Mouse (Mus musculus): Measurements from ENCODE around the gene Uck2. TPM values are rescaled to one million over a fixed set of nuclear protein-coding genes. Genes with fewer than 3 reads are reported as not detected.
A peak's percentile ranks its signal among the peaks of the same experiment; 100 is the strongest.

Uck2 gene
- 78.3 and 83.2 TPM in 2 replicates for polyA plus RNA-seq (2015; fragmentation: Nextera tagmentation; extraction: Ambion mirVana)

DNA sequence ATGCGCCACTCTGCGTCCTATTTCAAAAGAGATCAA lies at the start of gene Uck2:
Gene Uck2 (minus strand): TSS at position 1 of the 36 bp plus-strand sequence.
- Histone ChIP-seq H3K4me3 (peak within 1 kb of the TSS; percentile 87), H3K27me3 (peaks cover 6% of the 10 kb centered on the region; the same call in 1 of the 2 replicates), H3K9ac (peak within 1 kb of the TSS; percentile 91), H3K9me3 (no peaks in the 10 kb centered on the region), H3K4me1 (peaks cover 24% of the 10 kb centered on the region), H3K4me2 (replicated peaks) (peak within 1 kb of the TSS; percentile 78), H3K27ac (peak within 1 kb of the TSS; percentile 94), H3K36me3 (peaks cover 2% of the 10 kb centered on the region; the same call in 1 of the 2 replicates)
- WGBS: 0% methylated on average over 2 of the region's 2 CpGs
- no peak for ATAC-seq (ENCODE audit: low FRiP score, low read depth)

DNA sequence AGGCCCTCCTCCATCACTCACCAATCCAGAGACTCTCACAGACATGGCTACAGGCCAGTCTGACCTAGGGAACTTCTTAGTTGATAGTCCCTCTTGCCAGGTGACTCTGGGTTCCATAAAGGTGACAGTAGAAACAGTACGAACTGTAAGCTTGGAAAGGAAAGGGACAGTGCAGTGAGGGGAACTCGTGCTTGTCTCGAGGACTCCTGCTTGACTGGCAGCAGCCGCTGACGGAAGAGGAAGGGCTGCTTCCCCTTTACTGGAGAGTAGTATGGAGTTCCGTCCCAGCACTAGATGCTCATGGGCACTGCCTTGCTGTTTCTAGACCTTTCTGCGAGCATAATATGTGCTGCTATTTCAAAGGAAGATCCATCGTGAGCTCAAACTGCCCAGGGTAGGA lies 46.0 kb upstream of the Uck2 start:
- H3K27ac ChIP-seq: no peak overlapping the region
- 93% methylated on average over 8 of the region's 8 CpGs for WGBS
- no peak overlapping the region for H3K4me3 ChIP-seq
- ATAC-seq (ENCODE audit: low FRiP score, low read depth): no peak
- H3K4me1 ChIP-seq: no peaks in the 10 kb centered on the region
- H3K9me3 ChIP-seq: no peaks in the 10 kb centered on the region
- peaks cover 62% of the 10 kb centered on the region for H3K36me3 ChIP-seq
- no peak overlapping the region for H3K9ac ChIP-seq
- no peaks in the 10 kb centered on the region for H3K27me3 ChIP-seq
- no peak overlapping the region for H3K4me2 ChIP-seq (replicated peaks)

DNA sequence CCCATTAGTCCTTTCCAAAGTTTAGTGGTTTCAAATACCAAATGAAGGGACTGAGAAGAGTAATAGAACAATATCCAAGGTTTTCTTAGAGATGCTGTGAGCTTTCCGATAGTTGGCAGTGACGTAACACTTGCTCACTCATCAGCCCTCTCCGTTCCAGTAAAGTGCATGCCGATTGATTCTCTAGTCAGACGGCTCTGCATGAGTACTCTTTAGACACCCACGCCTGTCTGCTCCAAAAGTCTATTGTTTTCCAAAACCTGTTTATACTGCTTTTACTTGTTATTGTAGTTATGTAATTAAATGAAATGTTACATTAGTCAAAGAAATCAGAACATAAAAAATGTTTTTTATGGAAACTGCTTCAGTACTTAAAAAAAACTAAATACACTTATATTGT lies 43.7 kb upstream of the Uck2 start:
- H3K4me1 ChIP-seq: no peaks in the 10 kb centered on the region
- H3K27me3 ChIP-seq: no peaks in the 10 kb centered on the region
- H3K9ac ChIP-seq: no peak overlapping the region
- H3K4me3 ChIP-seq: no peak overlapping the region
- H3K36me3 ChIP-seq: peaks cover 73% of the 10 kb centered on the region
- no peak for ATAC-seq (ENCODE audit: low FRiP score, low read depth)
- H3K27ac ChIP-seq: no peak overlapping the region
- no peak overlapping the region for H3K4me2 ChIP-seq (replicated peaks)
- no peaks in the 10 kb centered on the region for H3K9me3 ChIP-seq
- 90% methylated on average over 6 of the region's 6 CpGs for WGBS

DNA sequence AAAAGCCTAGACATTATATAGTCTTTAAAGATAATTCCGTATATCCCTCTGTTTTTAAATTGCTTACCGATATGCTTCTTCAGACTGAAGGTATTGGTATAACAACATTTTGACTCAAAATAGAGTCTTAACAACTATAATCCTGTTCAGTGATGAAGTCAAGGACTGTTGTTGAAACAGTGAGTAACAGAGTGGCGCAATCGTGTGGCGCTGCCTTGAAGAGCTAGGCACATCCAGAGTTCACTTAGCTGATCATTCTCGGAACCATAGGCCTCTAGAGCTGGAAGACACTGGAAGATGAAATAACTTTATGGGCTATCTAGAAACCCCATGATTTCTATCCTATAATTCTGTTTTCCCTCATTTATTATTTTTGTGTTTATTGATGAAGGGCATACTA lies 36.6 kb upstream of the Uck2 start:
- Histone ChIP-seq H3K27ac (no peak overlapping the region), H3K4me1 (no peaks in the 10 kb centered on the region), H3K9me3 (no peaks in the 10 kb centered on the region), H3K4me3 (no peak overlapping the region), H3K36me3 (peaks cover 83% of the 10 kb centered on the region), H3K4me2 (replicated peaks) (no peak overlapping the region), H3K9ac (no peak overlapping the region), H3K27me3 (no peaks in the 10 kb centered on the region)
- WGBS: 97% methylated on average over 6 of the region's 6 CpGs
- no peak for ATAC-seq (ENCODE audit: low FRiP score, low read depth)

DNA sequence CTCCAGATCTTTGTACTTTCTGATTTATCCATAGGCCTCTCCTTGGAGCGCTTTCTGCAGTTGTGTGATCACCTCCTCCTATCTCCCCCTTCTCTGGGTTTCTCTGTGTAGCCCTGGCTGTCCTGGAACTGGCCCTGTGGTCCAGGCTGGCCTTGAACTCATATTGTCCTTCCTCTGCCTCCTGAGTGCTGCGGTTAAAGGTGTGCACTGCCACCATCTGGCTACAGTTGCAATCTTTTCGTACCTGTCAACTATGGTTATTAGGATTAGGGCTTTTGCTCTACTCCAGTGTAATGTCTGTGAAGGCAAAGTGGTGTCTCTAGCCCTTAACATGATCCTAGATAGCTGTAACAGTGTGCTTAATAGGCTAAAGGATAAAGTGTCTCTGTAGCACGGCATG lies 28.1 kb upstream of the Uck2 start:
- Histone ChIP-seq H3K27me3 (no peaks in the 10 kb centered on the region), H3K4me3 (no peak overlapping the region), H3K9ac (no peak overlapping the region), H3K36me3 (peaks cover 40% of the 10 kb centered on the region), H3K9me3 (no peaks in the 10 kb centered on the region), H3K27ac (no peak overlapping the region), H3K4me2 (replicated peaks) (no peak overlapping the region), H3K4me1 (peaks cover 4% of the 10 kb centered on the region; the same call in 1 of the 2 replicates)
- 84% methylated on average over 4 of the region's 4 CpGs for WGBS
- ATAC-seq (ENCODE audit: low FRiP score, low read depth): no peak

DNA sequence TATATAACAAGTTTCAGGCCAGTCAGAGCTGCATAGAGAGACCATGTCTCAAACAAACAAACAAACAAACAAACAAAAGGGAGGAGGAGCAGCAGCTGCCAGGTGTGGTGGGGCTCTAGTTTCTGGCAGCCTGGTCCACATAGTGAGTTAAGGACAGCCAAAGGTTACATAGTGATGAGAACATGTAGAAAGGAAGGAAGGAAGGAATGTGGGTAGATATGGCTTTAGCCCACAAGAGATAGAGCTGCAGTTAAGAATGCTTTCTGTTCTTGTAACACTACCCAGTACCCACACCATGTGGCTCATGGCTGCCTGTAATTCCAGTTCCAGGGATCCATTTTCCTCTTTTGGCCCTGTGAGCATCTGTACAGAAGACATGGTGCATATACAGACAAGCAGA lies 27.2 kb upstream of the Uck2 start:
- Histone ChIP-seq H3K27me3 (no peaks in the 10 kb centered on the region), H3K4me1 (peaks cover 8% of the 10 kb centered on the region; the same call in 1 of the 2 replicates), H3K9ac (no peak overlapping the region), H3K4me3 (no peak overlapping the region), H3K27ac (no peak overlapping the region), H3K36me3 (peaks cover 33% of the 10 kb centered on the region), H3K9me3 (no peaks in the 10 kb centered on the region), H3K4me2 (replicated peaks) (no peak overlapping the region)
- no peak for ATAC-seq (ENCODE audit: low FRiP score, low read depth)

DNA sequence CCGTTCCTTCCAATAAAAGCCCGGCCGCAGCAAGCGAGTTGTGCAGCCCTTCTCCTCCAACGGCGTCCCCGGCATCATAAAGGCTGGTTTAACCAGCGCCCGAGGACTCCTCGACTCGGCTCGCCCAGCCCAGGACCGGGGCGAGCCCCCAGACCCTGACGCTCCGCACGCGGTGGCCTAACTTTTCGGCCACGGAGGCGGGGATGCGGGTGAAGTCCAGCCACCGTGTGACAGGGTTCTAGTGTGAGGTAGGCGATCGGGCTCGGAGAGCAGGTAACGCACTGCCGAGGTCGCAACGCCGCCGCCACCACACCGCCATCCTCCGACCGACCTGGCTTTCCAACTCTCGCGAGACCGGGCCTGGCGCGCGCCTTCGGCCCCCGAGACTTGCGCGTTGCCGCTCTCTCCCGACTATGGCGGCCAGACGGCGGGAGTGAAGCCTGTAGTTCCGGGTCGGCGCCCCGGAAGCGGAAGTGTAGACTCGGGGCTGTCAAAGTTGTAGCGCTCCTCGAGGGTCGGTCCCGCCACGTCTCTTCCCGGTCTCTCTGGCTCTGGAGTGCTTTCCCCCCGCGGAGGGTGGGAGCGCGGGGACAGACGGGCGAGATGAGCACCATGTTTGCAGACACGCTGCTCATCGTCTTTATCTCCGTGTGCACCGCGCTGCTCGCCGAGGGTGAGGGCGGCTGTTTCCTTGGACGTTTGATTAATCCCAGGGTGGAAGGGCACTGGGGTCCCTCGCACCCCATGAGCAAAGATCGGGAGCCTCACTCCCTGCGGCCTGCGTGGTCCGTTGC lies 23.3 kb upstream of the Uck2 start, which contains the start of gene Tmco1:
Gene Tmco1 (plus strand): TSS at position 118 of the 794 bp plus-strand sequence.
- Histone ChIP-seq H3K4me3 (peak within 1 kb of the TSS; percentile 79), H3K9ac (peak within 1 kb of the TSS; percentile 94), H3K4me2 (replicated peaks) (peak within 1 kb of the TSS; percentile 85), H3K4me1 (peaks cover 8% of the 10 kb centered on the region; the same call in 1 of the 2 replicates), H3K36me3 (peaks cover 16% of the 10 kb centered on the region), H3K9me3 (no peaks in the 10 kb centered on the region), H3K27ac (peak within 1 kb of the TSS; percentile 95), H3K27me3 (no peaks in the 10 kb centered on the region)
- under 1% methylated on average over 78 of the region's 82 CpGs for WGBS
- peak; percentile 97 for ATAC-seq (ENCODE audit: low FRiP score, low read depth)

DNA sequence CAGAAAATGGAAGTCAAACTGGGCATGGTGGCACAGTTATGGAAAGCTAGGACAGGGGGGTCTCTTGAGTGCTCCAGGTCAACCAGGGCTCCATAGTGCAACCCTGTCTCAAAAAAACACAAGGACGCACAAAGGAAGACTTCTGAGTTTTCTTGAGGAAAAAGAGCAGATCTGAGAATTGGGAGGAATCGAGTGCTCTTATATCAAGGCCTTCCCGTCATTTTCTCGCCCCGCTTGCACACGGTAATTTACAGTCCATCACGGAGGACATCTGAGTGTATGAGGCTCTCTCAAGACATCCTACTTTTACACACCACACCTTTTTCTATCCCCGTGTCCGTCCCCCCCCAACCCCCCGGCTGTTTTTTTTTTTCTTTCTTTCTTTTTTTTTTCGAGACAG lies 22.6 kb upstream of the Uck2 start:
- H3K4me1 ChIP-seq: peaks cover 8% of the 10 kb centered on the region; the same call in 1 of the 2 replicates
- H3K4me2 ChIP-seq (replicated peaks): peak overlapping the region; percentile 85
- no peaks in the 10 kb centered on the region for H3K9me3 ChIP-seq
- WGBS: 61% methylated on average over 11 of the region's 11 CpGs
- H3K4me3 ChIP-seq: peak overlapping the region; percentile 79
- no peak overlapping the region for H3K27ac ChIP-seq
- no peaks in the 10 kb centered on the region for H3K27me3 ChIP-seq
- H3K9ac ChIP-seq: peak overlapping the region; percentile 94
- ATAC-seq (ENCODE audit: low FRiP score, low read depth): no peak
- H3K36me3 ChIP-seq: peaks cover 10% of the 10 kb centered on the region

DNA sequence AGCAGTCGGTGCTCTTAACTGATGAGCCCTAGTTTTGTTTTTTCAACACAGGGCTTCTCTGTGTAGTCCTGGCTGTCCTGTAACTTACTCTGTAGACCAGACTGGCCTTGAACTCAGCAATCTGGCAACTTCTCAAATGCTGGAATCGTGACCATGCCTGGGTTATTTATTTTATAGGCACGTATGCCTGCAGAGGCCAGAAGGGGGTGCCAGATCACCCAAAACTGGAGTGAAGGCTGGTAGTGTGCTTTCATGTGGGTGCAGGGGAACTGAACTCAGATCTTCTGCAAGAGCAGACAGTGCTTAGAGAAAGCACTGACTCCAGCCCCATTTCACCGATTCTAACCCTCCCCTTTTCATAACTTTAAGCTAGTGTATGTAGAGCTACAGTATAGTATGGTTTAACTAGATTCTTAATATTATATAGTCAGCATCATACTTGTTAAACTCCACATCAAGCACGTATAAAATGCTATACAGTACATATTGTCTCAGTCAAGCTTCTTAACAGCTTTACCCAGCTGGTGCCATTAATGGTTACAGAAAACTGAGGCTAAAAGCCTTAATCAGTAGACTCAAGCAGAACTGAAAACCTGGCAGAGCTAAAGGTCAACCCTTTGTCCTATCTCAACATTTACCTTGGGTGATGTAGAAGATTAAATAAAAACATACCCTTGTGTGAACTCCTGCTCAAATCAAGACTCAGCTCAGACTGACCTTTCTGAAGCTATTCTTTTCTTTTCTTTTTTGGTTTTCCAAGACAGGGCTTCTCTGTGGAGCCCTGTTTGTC lies 21.5 kb upstream of the Uck2 start:
- no peaks in the 10 kb centered on the region for H3K27me3 ChIP-seq
- ATAC-seq (ENCODE audit: low FRiP score, low read depth): no peak
- peaks cover 8% of the 10 kb centered on the region; the same call in 1 of the 2 replicates for H3K4me1 ChIP-seq
- H3K9me3 ChIP-seq: no peaks in the 10 kb centered on the region
- no peak overlapping the region for H3K4me3 ChIP-seq
- H3K4me2 ChIP-seq (replicated peaks): no peak overlapping the region
- no peak overlapping the region for H3K27ac ChIP-seq
- 69% methylated on average over 5 of the region's 5 CpGs for WGBS
- no peak overlapping the region for H3K9ac ChIP-seq
- H3K36me3 ChIP-seq: peaks cover 4% of the 10 kb centered on the region

DNA sequence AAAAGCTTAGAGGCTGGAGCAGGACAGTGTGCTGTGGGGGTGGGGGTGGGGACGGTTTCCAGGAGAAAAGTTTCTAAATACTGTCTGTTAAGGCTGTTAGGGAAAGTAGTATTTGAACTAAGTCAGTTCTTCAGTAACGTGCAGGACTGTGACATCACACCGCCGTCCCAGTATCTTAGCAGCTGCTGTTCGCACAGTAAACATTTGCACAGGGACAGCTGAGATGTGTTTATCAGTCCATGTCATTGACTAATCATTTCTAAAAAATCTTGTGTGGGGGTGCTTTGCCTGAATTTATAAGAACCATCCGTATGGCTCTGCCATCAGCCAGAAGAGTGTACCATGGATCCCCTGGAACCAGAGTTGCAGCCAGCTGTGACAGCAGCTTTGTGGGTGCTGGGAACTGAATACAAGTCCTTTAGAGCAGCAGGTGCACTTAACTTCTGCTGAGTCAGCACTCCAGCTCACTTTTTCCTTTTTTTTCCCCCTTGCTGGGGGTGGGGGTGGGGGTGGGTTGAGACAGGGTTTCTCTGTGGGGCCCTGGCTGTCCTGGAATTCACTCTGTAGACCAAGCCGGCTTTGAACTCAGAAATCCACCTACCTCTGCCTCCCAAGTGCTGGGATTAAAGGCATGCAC lies 20.5 kb upstream of the Uck2 start:
- peaks cover 8% of the 10 kb centered on the region; the same call in 1 of the 2 replicates for H3K4me1 ChIP-seq
- H3K4me2 ChIP-seq (replicated peaks): no peak overlapping the region
- no peak overlapping the region for H3K27ac ChIP-seq
- ATAC-seq (ENCODE audit: low FRiP score, low read depth): no peak
- no peaks in the 10 kb centered on the region for H3K27me3 ChIP-seq
- H3K36me3 ChIP-seq: peaks cover 3% of the 10 kb centered on the region
- no peaks in the 10 kb centered on the region for H3K9me3 ChIP-seq
- H3K9ac ChIP-seq: no peak overlapping the region
- no peak overlapping the region for H3K4me3 ChIP-seq
- WGBS: 76% methylated on average over 7 of the region's 7 CpGs

DNA sequence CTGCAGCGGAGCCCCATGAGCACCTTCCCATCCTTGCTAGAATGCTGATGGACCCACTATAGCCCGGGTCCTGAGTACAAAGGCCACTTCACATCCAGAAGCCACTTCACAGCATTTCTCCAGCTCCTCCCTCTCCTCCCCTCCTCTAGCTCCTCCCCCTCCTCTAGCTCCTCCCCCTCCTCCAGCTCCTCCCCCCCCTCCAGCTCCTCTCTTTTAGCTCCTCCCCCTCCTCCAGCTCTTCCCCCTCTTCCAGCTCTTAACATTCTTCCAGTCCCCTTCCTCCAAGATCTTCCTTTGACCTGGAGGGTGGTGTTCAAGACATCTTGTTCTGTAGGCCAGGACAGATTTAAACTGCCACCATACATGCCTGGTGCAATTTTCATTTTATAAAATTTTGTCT lies 15.0 kb upstream of the Uck2 start:
- no peak for ATAC-seq (ENCODE audit: low FRiP score, low read depth)
- 75% methylated on average over 2 of the region's 2 CpGs for WGBS
- Histone ChIP-seq H3K27ac (no peak overlapping the region), H3K9me3 (no peaks in the 10 kb centered on the region), H3K27me3 (no peaks in the 10 kb centered on the region), H3K4me2 (replicated peaks) (no peak overlapping the region), H3K9ac (no peak overlapping the region), H3K4me3 (no peak overlapping the region), H3K4me1 (no peaks in the 10 kb centered on the region), H3K36me3 (no peaks in the 10 kb centered on the region)

DNA sequence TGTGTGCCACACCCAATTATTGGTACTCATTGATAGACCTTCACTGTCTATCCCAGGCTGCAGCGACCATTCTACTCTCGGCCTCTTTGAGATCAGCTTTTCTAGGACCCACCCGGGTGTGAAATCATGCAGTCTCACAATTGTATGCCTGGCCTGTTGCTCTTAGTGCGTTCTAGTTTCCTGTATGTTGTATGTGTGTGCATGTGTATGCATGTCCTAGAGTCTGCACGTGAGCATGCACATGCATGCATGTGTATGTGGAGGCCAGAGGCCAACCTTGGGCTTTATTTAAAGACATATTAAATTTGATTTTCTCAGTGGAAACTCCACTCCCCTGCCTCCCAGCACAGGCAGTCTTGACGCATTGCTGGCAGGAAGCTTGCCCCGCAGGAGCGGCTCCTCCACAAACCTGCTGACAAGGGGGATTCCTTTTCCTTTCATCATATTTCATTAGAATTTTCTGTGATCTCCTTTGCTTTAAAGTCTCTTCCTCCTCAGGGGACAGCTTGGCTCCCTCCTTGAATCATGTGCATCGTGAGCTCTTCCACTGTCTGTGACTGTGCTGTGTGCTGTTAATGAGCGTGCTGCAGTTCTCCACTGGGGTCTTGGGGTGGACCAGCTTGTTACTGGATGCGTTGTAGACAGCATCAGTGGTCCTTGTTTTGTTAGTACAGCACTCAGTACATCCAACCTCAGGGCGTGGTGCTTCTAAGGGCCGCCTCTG lies 10.7 kb upstream of the Uck2 start:
- no peaks in the 10 kb centered on the region for H3K9me3 ChIP-seq
- no peak overlapping the region for H3K9ac ChIP-seq
- H3K4me2 ChIP-seq (replicated peaks): no peak overlapping the region
- H3K4me1 ChIP-seq: peaks cover 6% of the 10 kb centered on the region; the same call in 1 of the 2 replicates
- ATAC-seq (ENCODE audit: low FRiP score, low read depth): no peak
- H3K27me3 ChIP-seq: no peaks in the 10 kb centered on the region
- H3K4me3 ChIP-seq: no peak overlapping the region
- WGBS: 54% methylated on average over 13 of the region's 13 CpGs
- H3K27ac ChIP-seq: no peak overlapping the region
- H3K36me3 ChIP-seq: no peaks in the 10 kb centered on the region

All from limb, embryonic 13.5 days (tissue).